Mouse (Mus musculus) limb, embryonic 10.5 days (tissue): Measurements from ENCODE around the gene Ch25h. TPM values are rescaled to one million over a fixed set of nuclear protein-coding genes. Genes with fewer than 3 reads are reported as not detected.
A peak's percentile ranks its signal among the peaks of the same experiment; 100 is the strongest.

Source experiments
- DNase-seq: peaks from one replicate; pipeline ENCODE4 v3.0.0-alpha.2; 2017; ENCODE audit warnings: low spot score
- H3K27ac ChIP-seq: fragments of 300-500 bp; sonication (generic); 2 replicates; pipeline ENCODE4 v1.5.1; 2016; ENCODE audit warnings: mild to moderate bottlenecking
- H3K27me3 ChIP-seq: fragments of 300-500 bp; sonication (generic); 2 replicates; pipeline ENCODE4 v1.6.1; 2016; ENCODE audit warnings: low read depth, mild to moderate bottlenecking; ENCODE audit not compliant: poor library complexity, severe bottlenecking
- H3K36me3 ChIP-seq: fragments of 300-500 bp; sonication (generic); 2 replicates; pipeline ENCODE4 v1.6.1; 2016; ENCODE audit warnings: mild to moderate bottlenecking, moderate library complexity
- H3K4me1 ChIP-seq: fragments of 300-500 bp; sonication (generic); 2 replicates; pipeline ENCODE4 v1.6.1; 2016
- H3K4me3 ChIP-seq: fragments of 300-500 bp; sonication (generic); 2 replicates; pipeline ENCODE4 v1.5.1; 2016; ENCODE audit warnings: mild to moderate bottlenecking, moderate library complexity
- H3K9me3 ChIP-seq: fragments of 300-500 bp; sonication (generic); replicated peaks from 2 replicates; pipeline ENCODE4 v1.6.1; 2016; ENCODE audit warnings: mild to moderate bottlenecking
- WGBS: fragments of 180-500 bp; shearing (Covaris S2); methylation state at CpG from one replicate; pipeline ENCODE4 v1.1.7; 2016; 5-methylcytosine and 5-hydroxymethylcytosine counted together
- polyA plus RNA-seq: library from polyadenylated mRNA; unstranded; fragments of >200 nt; fragmentation: Nextera tagmentation; extraction: Ambion mirVana; gene quantifications from 2 replicates; pipeline ENCODE4 v1.2.1, GENCODE M21; 2016

Ch25h gene
- polyA plus RNA-seq, 1 experiment from 2014 or later = 1.2 TPM

GRCm38 (mm10) chr19:34511528-34511927 lies 36.6 kb upstream of the Ch25h start:
- no peak overlapping the region for H3K4me3 ChIP-seq
- no peaks in the 10 kb centered on the region for H3K27me3 ChIP-seq
- no peak for DNase-seq
- 0 out of 2 replicates have a peak overlapping the region, but pooled peaks have one; percentile 19 for H3K27ac ChIP-seq
- WGBS = 80% methylated on average over 8 of the region's 8 CpGs
- H3K36me3 ChIP-seq = peaks cover 14% of the 10 kb centered on the region
- peaks cover 6% of the 10 kb centered on the region for H3K4me1 ChIP-seq
- no peaks in the 10 kb centered on the region for H3K9me3 ChIP-seq

- Histone ChIP-seq H3K4me1 (peaks cover 6% of the 10 kb centered on the region), H3K9me3 (no peaks in the 10 kb centered on the region), H3K27ac (no peak overlapping the region), H3K4me3 (no peak overlapping the region), H3K27me3 (no peaks in the 10 kb centered on the region), H3K36me3 (peaks cover 22% of the 10 kb centered on the region)
- 90% methylated on average over 5 of the region's 5 CpGs for WGBS
- DNase-seq = no peak
Observed at GRCm38 (mm10) chr19:34510717-34511116, 35.8 kb upstream of the Ch25h start.

- DNase-seq = no peak
- Histone ChIP-seq H3K4me3 (no peak overlapping the region), H3K27me3 (no peaks in the 10 kb centered on the region), H3K4me1 (no peaks in the 10 kb centered on the region), H3K36me3 (peaks cover 31% of the 10 kb centered on the region), H3K27ac (no peak overlapping the region), H3K9me3 (no peaks in the 10 kb centered on the region)
- 92% methylated on average over 12 of the region's 12 CpGs for WGBS
Observed at GRCm38 (mm10) chr19:34505161-34505721, 30.3 kb upstream of the Ch25h start.

- 54% methylated on average over 4 of the region's 4 CpGs for WGBS
- H3K27me3 ChIP-seq = no peaks in the 10 kb centered on the region
- no peak overlapping the region for H3K27ac ChIP-seq
Observed at GRCm38 (mm10) chr19:34500763-34501162, 25.8 kb upstream of the Ch25h start.

GRCm38 (mm10) chr19:34496353-34496752 lies 21.4 kb upstream of the Ch25h start:
- Histone ChIP-seq H3K27me3 (no peaks in the 10 kb centered on the region), H3K4me1 (no peaks in the 10 kb centered on the region), H3K9me3 (no peaks in the 10 kb centered on the region), H3K4me3 (no peak overlapping the region), H3K36me3 (peaks cover 15% of the 10 kb centered on the region), H3K27ac (no peak overlapping the region)
- DNase-seq = no peak
- WGBS = 84% methylated on average over 1 of the region's 1 CpGs

More at GRCm38 (mm10) chr19:34500763-34501162, 25.8 kb upstream of the Ch25h start:
- H3K36me3 ChIP-seq = peaks cover 14% of the 10 kb centered on the region
- H3K4me1 ChIP-seq = no peaks in the 10 kb centered on the region
- H3K9me3 ChIP-seq = no peaks in the 10 kb centered on the region
- peak; percentile 44 for DNase-seq
- H3K4me3 ChIP-seq = no peak overlapping the region

- no peaks in the 10 kb centered on the region for H3K9me3 ChIP-seq
- H3K27me3 ChIP-seq = no peaks in the 10 kb centered on the region
- DNase-seq = no peak
- H3K36me3 ChIP-seq = peaks cover 11% of the 10 kb centered on the region
- H3K4me1 ChIP-seq = no peaks in the 10 kb centered on the region
- H3K27ac ChIP-seq = no peak overlapping the region
- WGBS = 93% methylated on average over 4 of the region's 4 CpGs
- H3K4me3 ChIP-seq = no peak overlapping the region
Observed at GRCm38 (mm10) chr19:34493859-34494258, 18.9 kb upstream of the Ch25h start.

GRCm38 (mm10) chr19:34483547-34483946 lies 8.6 kb upstream of the Ch25h start:
- H3K4me3 ChIP-seq = no peak overlapping the region
- H3K36me3 ChIP-seq = no peaks in the 10 kb centered on the region
- no peaks in the 10 kb centered on the region for H3K4me1 ChIP-seq
- H3K9me3 ChIP-seq = no peaks in the 10 kb centered on the region
- DNase-seq = peak; percentile 54
- WGBS = 24% methylated on average over 4 of the region's 4 CpGs
- peaks cover 5% of the 10 kb centered on the region; the same call in 1 of the 2 replicates for H3K27me3 ChIP-seq
- H3K27ac ChIP-seq = no peak overlapping the region

GRCm38 (mm10) chr19:34474228-34474990 lies 555 bp downstream of the Ch25h start:
- Histone ChIP-seq H3K4me1 (peaks cover 21% of the 10 kb centered on the region), H3K4me3 (peak overlapping the region; percentile 59), H3K36me3 (no peaks in the 10 kb centered on the region), H3K9me3 (no peaks in the 10 kb centered on the region), H3K27me3 (peaks cover 61% of the 10 kb centered on the region), H3K27ac (no peak overlapping the region)
- 8% methylated on average over 49 of the region's 49 CpGs for WGBS
- no peak for DNase-seq

- Histone ChIP-seq H3K4me3 (no peak overlapping the region), H3K9me3 (no peaks in the 10 kb centered on the region), H3K36me3 (no peaks in the 10 kb centered on the region), H3K27ac (no peak overlapping the region), H3K4me1 (peaks cover 21% of the 10 kb centered on the region), H3K27me3 (peaks cover 44% of the 10 kb centered on the region)
- DNase-seq = no peak
- 82% methylated on average over 2 of the region's 2 CpGs for WGBS
Observed at GRCm38 (mm10) chr19:34471703-34472102, 3.3 kb downstream of the Ch25h start.

- Histone ChIP-seq H3K27ac (no peak overlapping the region), H3K4me1 (no peaks in the 10 kb centered on the region), H3K27me3 (peaks cover 15% of the 10 kb centered on the region), H3K4me3 (no peak overlapping the region), H3K9me3 (no peaks in the 10 kb centered on the region), H3K36me3 (no peaks in the 10 kb centered on the region)
- 59% methylated on average over 3 of the region's 3 CpGs for WGBS
- DNase-seq = no peak
Observed at GRCm38 (mm10) chr19:34468794-34469193, 6.2 kb downstream of the Ch25h start.

- Histone ChIP-seq H3K27me3 (peaks cover 9% of the 10 kb centered on the region), H3K27ac (no peak overlapping the region), H3K4me1 (no peaks in the 10 kb centered on the region), H3K4me3 (no peak overlapping the region), H3K9me3 (no peaks in the 10 kb centered on the region), H3K36me3 (no peaks in the 10 kb centered on the region)
- WGBS = 55% methylated on average over 6 of the region's 6 CpGs
- no peak for DNase-seq
Observed at GRCm38 (mm10) chr19:34468216-34468615, 6.7 kb downstream of the Ch25h start.

- Histone ChIP-seq H3K36me3 (no peaks in the 10 kb centered on the region), H3K9me3 (no peaks in the 10 kb centered on the region), H3K4me3 (no peak overlapping the region), H3K27me3 (no peaks in the 10 kb centered on the region), H3K27ac (no peak overlapping the region), H3K4me1 (no peaks in the 10 kb centered on the region)
- WGBS = 81% methylated on average over 3 of the region's 3 CpGs
- no peak for DNase-seq
Observed at GRCm38 (mm10) chr19:34464453-34464852, 10.5 kb downstream of the Ch25h start.

GRCm38 (mm10) chr19:34461451-34462019 lies 13.4 kb downstream of the Ch25h start:
- DNase-seq = no peak
- Histone ChIP-seq H3K9me3 (no peaks in the 10 kb centered on the region), H3K4me3 (no peak overlapping the region), H3K36me3 (no peaks in the 10 kb centered on the region), H3K27me3 (no peaks in the 10 kb centered on the region), H3K4me1 (no peaks in the 10 kb centered on the region), H3K27ac (no peak overlapping the region)
- 83% methylated on average over 1 of the region's 1 CpGs for WGBS
